Mouse (Mus musculus): ENCODE results near the gene Galnt13. TPM values are rescaled to one million over a fixed set of nuclear protein-coding genes. Genes with fewer than 3 reads are reported as not detected.

The Galnt13 gene
- polyA plus RNA-seq, 1 experiment from 2014 or later = 0.58 TPM

GRCm38 (mm10) chr2:54813670-54814256 lies 377.6 kb downstream of the Galnt13 start:
- Histone ChIP-seq H3K27ac (ENCODE audit: low read length) (no peak overlapping the region), H3K4me1 (ENCODE audit: control insufficient read depth, insufficient read depth, low read length) (no peaks in the 10 kb centered on the region), H3K9ac (ENCODE audit: low read length) (no peak overlapping the region), H3K4me2 (ENCODE audit: low read depth, low read length) (no peak overlapping the region), H3K27me3 (ENCODE audit: control insufficient read depth, insufficient read depth, low read length) (no peaks in the 10 kb centered on the region), H3K36me3 (ENCODE audit: control insufficient read depth, insufficient read depth, low read length) (no peaks in the 10 kb centered on the region), H3K4me3 (replicated peaks; ENCODE audit: low read length) (no peak overlapping the region), H3K9me3 (replicated peaks; ENCODE audit: control insufficient read depth, low read length) (no peaks in the 10 kb centered on the region)
- WGBS = 81% methylated on average over 2 of the region's 2 CpGs
- ATAC-seq (ENCODE audit: insufficient read depth, low FRiP score) = no peak

- 33% methylated on average over 1 of the region's 1 CpGs for WGBS
Observed at GRCm38 (mm10) chr2:54841245-54841644, 405.1 kb downstream of the Galnt13 start.

GRCm38 (mm10) chr2:54906282-54907060 lies 470.4 kb downstream of the Galnt13 start:
- no peaks in the 10 kb centered on the region for H3K4me1 ChIP-seq (ENCODE audit: control insufficient read depth, insufficient read depth, low read length)
- H3K9ac ChIP-seq (ENCODE audit: low read length) = no peak overlapping the region
- H3K9me3 ChIP-seq (replicated peaks; ENCODE audit: control insufficient read depth, low read length) = no peaks in the 10 kb centered on the region
- ATAC-seq (ENCODE audit: insufficient read depth, low FRiP score) = no peak
- no peaks in the 10 kb centered on the region for H3K36me3 ChIP-seq (ENCODE audit: control insufficient read depth, insufficient read depth, low read length)
- no peak overlapping the region for H3K4me2 ChIP-seq (ENCODE audit: low read depth, low read length)
- no peaks in the 10 kb centered on the region for H3K27me3 ChIP-seq (ENCODE audit: control insufficient read depth, insufficient read depth, low read length)
- H3K27ac ChIP-seq (ENCODE audit: low read length) = no peak overlapping the region
- no peak overlapping the region for H3K4me3 ChIP-seq (replicated peaks; ENCODE audit: low read length)
- 82% methylated on average over 7 of the region's 7 CpGs for WGBS

More at GRCm38 (mm10) chr2:54841245-54841644, 405.1 kb downstream of the Galnt13 start:
- H3K9ac ChIP-seq (ENCODE audit: low read length) = no peak overlapping the region
- H3K27me3 ChIP-seq (ENCODE audit: control insufficient read depth, insufficient read depth, low read length) = no peaks in the 10 kb centered on the region
- no peak overlapping the region for H3K4me2 ChIP-seq (ENCODE audit: low read depth, low read length)
- ATAC-seq (ENCODE audit: insufficient read depth, low FRiP score) = no peak
- no peaks in the 10 kb centered on the region for H3K4me1 ChIP-seq (ENCODE audit: control insufficient read depth, insufficient read depth, low read length)
- H3K36me3 ChIP-seq (ENCODE audit: control insufficient read depth, insufficient read depth, low read length) = no peaks in the 10 kb centered on the region
- no peak overlapping the region for H3K27ac ChIP-seq (ENCODE audit: low read length)
- no peaks in the 10 kb centered on the region for H3K9me3 ChIP-seq (replicated peaks; ENCODE audit: control insufficient read depth, low read length)
- H3K4me3 ChIP-seq (replicated peaks; ENCODE audit: low read length) = no peak overlapping the region

GRCm38 (mm10) chr2:54915088-54915670 lies 479.1 kb downstream of the Galnt13 start:
- WGBS = 87% methylated on average over 1 of the region's 1 CpGs
- no peaks in the 10 kb centered on the region for H3K36me3 ChIP-seq (ENCODE audit: control insufficient read depth, insufficient read depth, low read length)
- no peaks in the 10 kb centered on the region for H3K9me3 ChIP-seq (replicated peaks; ENCODE audit: control insufficient read depth, low read length)
- H3K27ac ChIP-seq (ENCODE audit: low read length) = no peak overlapping the region
- H3K9ac ChIP-seq (ENCODE audit: low read length) = no peak overlapping the region
- no peak overlapping the region for H3K4me2 ChIP-seq (ENCODE audit: low read depth, low read length)
- no peak overlapping the region for H3K4me3 ChIP-seq (replicated peaks; ENCODE audit: low read length)
- no peak for ATAC-seq (ENCODE audit: insufficient read depth, low FRiP score)
- H3K4me1 ChIP-seq (ENCODE audit: control insufficient read depth, insufficient read depth, low read length) = no peaks in the 10 kb centered on the region
- no peaks in the 10 kb centered on the region for H3K27me3 ChIP-seq (ENCODE audit: control insufficient read depth, insufficient read depth, low read length)

- no peak for ATAC-seq (ENCODE audit: insufficient read depth, low FRiP score)
- no peak overlapping the region for H3K4me3 ChIP-seq (replicated peaks; ENCODE audit: low read length)
- H3K4me2 ChIP-seq (ENCODE audit: low read depth, low read length) = no peak overlapping the region
- H3K27me3 ChIP-seq (ENCODE audit: control insufficient read depth, insufficient read depth, low read length) = no peaks in the 10 kb centered on the region
- H3K27ac ChIP-seq (ENCODE audit: low read length) = no peak overlapping the region
- 78% methylated on average over 3 of the region's 3 CpGs for WGBS
- no peaks in the 10 kb centered on the region for H3K4me1 ChIP-seq (ENCODE audit: control insufficient read depth, insufficient read depth, low read length)
- no peaks in the 10 kb centered on the region for H3K36me3 ChIP-seq (ENCODE audit: control insufficient read depth, insufficient read depth, low read length)
- H3K9me3 ChIP-seq (replicated peaks; ENCODE audit: control insufficient read depth, low read length) = no peaks in the 10 kb centered on the region
- no peak overlapping the region for H3K9ac ChIP-seq (ENCODE audit: low read length)
Observed at GRCm38 (mm10) chr2:54936369-54936768, 500.3 kb downstream of the Galnt13 start.

- no peaks in the 10 kb centered on the region for H3K36me3 ChIP-seq (ENCODE audit: control insufficient read depth, insufficient read depth, low read length)
- ATAC-seq (ENCODE audit: insufficient read depth, low FRiP score) = no peak
- H3K9ac ChIP-seq (ENCODE audit: low read length) = no peak overlapping the region
- H3K27ac ChIP-seq (ENCODE audit: low read length) = no peak overlapping the region
- H3K4me2 ChIP-seq (ENCODE audit: low read depth, low read length) = no peak overlapping the region
- H3K9me3 ChIP-seq (replicated peaks; ENCODE audit: control insufficient read depth, low read length) = no peaks in the 10 kb centered on the region
- H3K27me3 ChIP-seq (ENCODE audit: control insufficient read depth, insufficient read depth, low read length) = no peaks in the 10 kb centered on the region
- no peak overlapping the region for H3K4me3 ChIP-seq (replicated peaks; ENCODE audit: low read length)
- H3K4me1 ChIP-seq (ENCODE audit: control insufficient read depth, insufficient read depth, low read length) = no peaks in the 10 kb centered on the region
Observed at GRCm38 (mm10) chr2:54937306-54937705, 501.2 kb downstream of the Galnt13 start.

- H3K4me1 ChIP-seq (ENCODE audit: control insufficient read depth, insufficient read depth, low read length) = no peaks in the 10 kb centered on the region
- H3K27me3 ChIP-seq (ENCODE audit: control insufficient read depth, insufficient read depth, low read length) = no peaks in the 10 kb centered on the region
- ATAC-seq (ENCODE audit: insufficient read depth, low FRiP score) = no peak
- H3K9me3 ChIP-seq (replicated peaks; ENCODE audit: control insufficient read depth, low read length) = no peaks in the 10 kb centered on the region
- H3K36me3 ChIP-seq (ENCODE audit: control insufficient read depth, insufficient read depth, low read length) = no peaks in the 10 kb centered on the region
- no peak overlapping the region for H3K27ac ChIP-seq (ENCODE audit: low read length)
- no peak overlapping the region for H3K9ac ChIP-seq (ENCODE audit: low read length)
- H3K4me2 ChIP-seq (ENCODE audit: low read depth, low read length) = no peak overlapping the region
- H3K4me3 ChIP-seq (replicated peaks; ENCODE audit: low read length) = no peak overlapping the region
Observed at GRCm38 (mm10) chr2:54938075-54938474, 502.0 kb downstream of the Galnt13 start.

GRCm38 (mm10) chr2:54943386-54943785 lies 507.3 kb downstream of the Galnt13 start:
- 80% methylated on average over 1 of the region's 1 CpGs for WGBS
- Histone ChIP-seq H3K4me1 (ENCODE audit: control insufficient read depth, insufficient read depth, low read length) (no peaks in the 10 kb centered on the region), H3K9me3 (replicated peaks; ENCODE audit: control insufficient read depth, low read length) (no peaks in the 10 kb centered on the region), H3K9ac (ENCODE audit: low read length) (no peak overlapping the region), H3K27ac (ENCODE audit: low read length) (no peak overlapping the region), H3K27me3 (ENCODE audit: control insufficient read depth, insufficient read depth, low read length) (no peaks in the 10 kb centered on the region), H3K4me2 (ENCODE audit: low read depth, low read length) (no peak overlapping the region), H3K4me3 (replicated peaks; ENCODE audit: low read length) (no peak overlapping the region), H3K36me3 (ENCODE audit: control insufficient read depth, insufficient read depth, low read length) (no peaks in the 10 kb centered on the region)
- no peak for ATAC-seq (ENCODE audit: insufficient read depth, low FRiP score)

GRCm38 (mm10) chr2:54983839-54984238 lies 547.7 kb downstream of the Galnt13 start:
- H3K27ac ChIP-seq (ENCODE audit: low read length) = no peak overlapping the region
- no peak overlapping the region for H3K4me3 ChIP-seq (replicated peaks; ENCODE audit: low read length)
- no peak overlapping the region for H3K4me2 ChIP-seq (ENCODE audit: low read depth, low read length)
- ATAC-seq (ENCODE audit: insufficient read depth, low FRiP score) = no peak
- WGBS = 69% methylated on average over 1 of the region's 1 CpGs
- no peaks in the 10 kb centered on the region for H3K4me1 ChIP-seq (ENCODE audit: control insufficient read depth, insufficient read depth, low read length)
- no peaks in the 10 kb centered on the region for H3K9me3 ChIP-seq (replicated peaks; ENCODE audit: control insufficient read depth, low read length)
- no peaks in the 10 kb centered on the region for H3K36me3 ChIP-seq (ENCODE audit: control insufficient read depth, insufficient read depth, low read length)
- H3K27me3 ChIP-seq (ENCODE audit: control insufficient read depth, insufficient read depth, low read length) = no peaks in the 10 kb centered on the region
- no peak overlapping the region for H3K9ac ChIP-seq (ENCODE audit: low read length)
